Mouse (Mus musculus) neural tube, embryonic 14.5 days (tissue): ENCODE measurements around the gene Spata25. TPM values are rescaled to one million over a fixed set of nuclear protein-coding genes. Genes with fewer than 3 reads are reported as not detected.
A peak's percentile ranks its signal among the peaks of the same experiment; 100 is the strongest.

Experiments
- ATAC-seq: fragments of 200-750 bp; cut with Nextera tagmentation; 2 replicates; pipeline ENCODE4 v1.8.0; 2017; ENCODE audit warnings: low read depth, mild to moderate bottlenecking, moderate TSS enrichment, moderate library complexity
- H3K27ac ChIP-seq: fragments of 300-500 bp; sonication (generic); 2 replicates; pipeline ENCODE4 v1.5.1; 2014; ENCODE audit warnings: low read depth, mild to moderate bottlenecking, control low read depth, low read length, moderate library complexity, mixed read lengths
- H3K27me3 ChIP-seq: fragments of 300-500 bp; sonication (generic); 2 replicates; pipeline ENCODE4 v1.6.1; 2014; ENCODE audit warnings: low read length; ENCODE audit not compliant: control insufficient read depth, insufficient read depth
- H3K36me3 ChIP-seq: fragments of 300-500 bp; sonication (generic); 2 replicates; pipeline ENCODE4 v1.6.1; 2014; ENCODE audit warnings: low read length, mixed read lengths; ENCODE audit not compliant: control insufficient read depth, insufficient read depth
- H3K4me1 ChIP-seq: fragments of 300-500 bp; sonication (generic); 2 replicates; pipeline ENCODE4 v1.6.1; 2014; ENCODE audit warnings: low read length; ENCODE audit not compliant: control insufficient read depth, insufficient read depth
- H3K4me2 ChIP-seq: fragments of 300-500 bp; sonication (generic); 2 replicates; pipeline ENCODE4 v1.6.1; 2014; ENCODE audit warnings: mild to moderate bottlenecking, low read depth, low read length, control low read depth
- H3K4me3 ChIP-seq: fragments of 300-500 bp; sonication (generic); 2 replicates; pipeline ENCODE4 v1.5.1; 2014; ENCODE audit warnings: low read depth, low read length, control low read depth, mixed read lengths
- H3K9ac ChIP-seq: fragments of 300-500 bp; sonication (generic); replicated peaks from 2 replicates; pipeline ENCODE4 v1.6.1; 2014; ENCODE audit warnings: low read depth, mild to moderate bottlenecking, control low read depth, low read length, mixed read lengths
- H3K9me3 ChIP-seq: fragments of 300-500 bp; sonication (generic); 2 replicates; pipeline ENCODE4 v1.6.1; 2016; ENCODE audit warnings: low read length; ENCODE audit not compliant: control insufficient read depth
- WGBS: fragments of 180-500 bp; shearing (Covaris S2); extraction: QIAGEN DNeasy Blood & Tissue Kit; methylation state at CpG from one replicate; pipeline ENCODE4 v1.1.7; 2014; 5-methylcytosine and 5-hydroxymethylcytosine counted together
- polyA plus RNA-seq: library from polyadenylated mRNA; unstranded; fragments of >200 nt; fragmentation: Nextera tagmentation; extraction: Ambion mirVana; gene quantifications from 2 replicates; pipeline ENCODE4 v1.2.1, GENCODE M21; 2014

Gene Spata25
- polyA plus RNA-seq, 1 experiment from 2014 or later, result 0.27 TPM

DNA sequence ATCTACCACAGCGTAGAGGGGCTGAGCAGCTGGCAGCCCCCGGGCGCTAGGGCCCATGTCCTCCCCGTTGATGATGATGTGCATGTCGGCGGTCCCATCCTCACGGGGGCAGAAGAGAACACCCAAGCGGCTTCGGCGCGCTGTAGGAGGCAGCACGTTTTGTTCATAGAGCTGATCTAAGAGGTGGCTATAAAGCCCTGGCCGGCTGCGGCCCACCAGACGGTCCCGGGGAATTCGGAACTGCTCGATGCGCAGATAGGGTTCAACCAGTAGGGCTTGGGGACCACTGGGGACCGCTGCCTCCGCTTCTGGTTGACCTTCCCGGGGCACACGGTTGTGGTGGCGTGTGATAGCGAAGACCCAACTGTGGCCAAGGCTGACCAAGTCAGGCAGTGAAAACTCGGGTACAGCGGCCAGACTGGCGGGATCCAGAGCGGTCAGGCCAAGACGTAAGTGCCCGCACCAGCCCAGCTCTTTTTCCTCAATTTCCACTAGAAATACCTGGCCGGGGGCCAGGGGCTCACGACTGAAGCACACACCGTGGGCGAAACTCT lies 4.5 kb upstream of the Spata25 start, which contains the start of gene Ctsa:
Gene Ctsa, plus strand, starts transcription at position 126 of the 554 bp plus-strand sequence.
- WGBS, result under 1% methylated on average over 35 of the region's 35 CpGs

DNA sequence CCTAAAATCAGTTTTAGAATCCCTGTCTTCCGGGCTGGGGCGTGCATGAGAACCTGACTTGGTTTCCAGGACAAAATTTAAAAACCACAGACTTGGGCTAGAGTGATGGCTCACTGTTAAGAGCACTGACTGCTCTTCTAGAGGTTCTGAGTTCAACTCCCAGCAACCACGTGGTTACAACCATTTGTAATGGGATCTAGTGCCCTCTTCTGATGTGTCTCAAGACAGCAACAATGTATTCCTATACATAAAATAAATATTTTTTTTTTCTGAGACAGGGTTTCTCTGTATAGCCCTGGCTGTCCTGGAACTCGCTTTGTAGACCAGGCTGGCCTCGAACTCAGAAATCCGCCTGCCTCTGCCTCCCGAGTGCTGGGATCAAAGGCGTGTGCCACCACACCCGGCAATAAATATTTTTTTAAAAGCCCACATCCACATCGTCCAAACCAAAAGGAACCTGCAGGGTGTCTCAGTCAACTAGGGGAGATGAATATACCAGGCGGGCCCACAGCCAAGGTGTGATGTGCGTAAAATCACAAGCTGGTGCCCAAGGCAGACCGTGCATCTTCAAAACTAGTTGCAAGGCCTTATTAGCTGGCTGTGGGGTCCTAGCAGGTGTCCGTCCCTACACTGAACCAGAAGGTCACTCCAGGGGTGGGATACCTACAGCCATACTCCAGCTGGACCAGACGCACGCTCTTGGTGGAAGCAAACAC lies 3.9 kb upstream of the Spata25 start:
- 61% methylated on average over 16 of the region's 16 CpGs for WGBS

More for the DNA sequence above, 4.5 kb upstream of the Spata25 start, which contains the start of gene Ctsa:
- Histone ChIP-seq H3K4me3 (peak within 1 kb of the TSS; percentile 70), H3K27me3 (no peaks in the 10 kb centered on the region), H3K27ac (peak within 1 kb of the TSS; percentile 74), H3K4me1 (peaks cover 3% of the 10 kb centered on the region; the same call in 1 of the 2 replicates), H3K9me3 (no peaks in the 10 kb centered on the region), H3K36me3 (peaks cover 4% of the 10 kb centered on the region; the same call in 1 of the 2 replicates), H3K9ac (peak within 1 kb of the TSS; percentile 78), H3K4me2 (peak within 1 kb of the TSS; percentile 99)
- peak; percentile 73 for ATAC-seq

DNA sequence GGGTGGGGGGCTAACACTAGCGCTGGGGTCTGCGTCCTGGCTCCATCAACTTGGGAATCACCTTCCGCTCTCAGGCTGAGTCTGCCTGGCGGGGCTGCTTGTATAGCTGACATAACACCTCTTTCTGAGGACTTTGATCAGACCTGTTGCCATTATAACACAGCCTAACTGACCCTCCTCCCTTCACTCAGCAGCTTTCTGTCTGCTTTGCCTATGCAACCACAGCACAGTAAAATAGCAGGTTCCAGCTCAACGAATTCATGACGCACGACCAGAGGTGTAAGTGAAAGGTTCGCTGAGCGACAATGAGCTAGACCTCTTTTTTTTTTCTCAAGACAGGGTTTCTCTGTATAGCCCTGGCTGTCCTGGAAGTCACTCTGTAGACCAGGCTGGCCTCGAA lies 2.7 kb upstream of the Spata25 start:
- no peaks in the 10 kb centered on the region for H3K27me3 ChIP-seq
- H3K4me2 ChIP-seq, result no peak overlapping the region
- WGBS, result 91% methylated on average over 10 of the region's 10 CpGs
- no peak overlapping the region for H3K27ac ChIP-seq
- ATAC-seq, result no peak
- H3K36me3 ChIP-seq, result peaks cover 17% of the 10 kb centered on the region
- H3K9ac ChIP-seq, result no peak overlapping the region
- H3K9me3 ChIP-seq, result no peaks in the 10 kb centered on the region
- peaks cover 3% of the 10 kb centered on the region; the same call in 1 of the 2 replicates for H3K4me1 ChIP-seq
- H3K4me3 ChIP-seq, result no peak overlapping the region

More for the DNA sequence above, 3.9 kb upstream of the Spata25 start:
- H3K27ac ChIP-seq, result peak overlapping the region; percentile 74; the same call in 1 of the 2 replicates
- no peaks in the 10 kb centered on the region for H3K9me3 ChIP-seq
- peak overlapping the region; percentile 78 for H3K9ac ChIP-seq
- H3K4me1 ChIP-seq, result peaks cover 3% of the 10 kb centered on the region; the same call in 1 of the 2 replicates
- peaks cover 8% of the 10 kb centered on the region; the same call in 1 of the 2 replicates for H3K36me3 ChIP-seq
- ATAC-seq, result no peak
- peak overlapping the region; percentile 70 for H3K4me3 ChIP-seq
- no peaks in the 10 kb centered on the region for H3K27me3 ChIP-seq
- peak overlapping the region; percentile 99 for H3K4me2 ChIP-seq

DNA sequence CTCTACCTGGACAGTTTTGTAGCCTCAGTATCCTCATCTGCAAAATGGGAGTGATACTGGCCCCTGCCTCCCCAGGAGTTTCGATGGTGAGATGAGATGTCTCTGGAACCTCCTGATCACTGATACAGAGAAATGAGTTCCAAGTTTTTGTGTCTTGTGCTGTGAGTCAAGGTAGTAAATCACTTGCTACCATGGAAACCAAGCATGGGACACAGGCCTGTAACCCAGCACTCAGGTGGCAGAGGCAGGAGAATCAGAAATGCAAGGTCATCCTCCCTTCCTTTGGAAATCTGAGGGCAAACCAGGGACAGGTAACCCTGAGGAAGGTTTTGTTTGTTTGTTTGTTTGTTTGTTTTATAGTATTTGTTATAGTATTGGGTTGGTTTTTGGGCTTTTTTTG lies 753 bp upstream of the Spata25 start:
- no peak overlapping the region for H3K4me3 ChIP-seq
- ATAC-seq, result no peak
- H3K4me2 ChIP-seq, result no peak overlapping the region
- WGBS, result 94% methylated on average over 1 of the region's 1 CpGs
- no peaks in the 10 kb centered on the region for H3K27me3 ChIP-seq
- H3K36me3 ChIP-seq, result peaks cover 24% of the 10 kb centered on the region
- H3K9me3 ChIP-seq, result no peaks in the 10 kb centered on the region
- H3K4me1 ChIP-seq, result no peaks in the 10 kb centered on the region
- H3K27ac ChIP-seq, result no peak overlapping the region
- no peak overlapping the region for H3K9ac ChIP-seq

DNA sequence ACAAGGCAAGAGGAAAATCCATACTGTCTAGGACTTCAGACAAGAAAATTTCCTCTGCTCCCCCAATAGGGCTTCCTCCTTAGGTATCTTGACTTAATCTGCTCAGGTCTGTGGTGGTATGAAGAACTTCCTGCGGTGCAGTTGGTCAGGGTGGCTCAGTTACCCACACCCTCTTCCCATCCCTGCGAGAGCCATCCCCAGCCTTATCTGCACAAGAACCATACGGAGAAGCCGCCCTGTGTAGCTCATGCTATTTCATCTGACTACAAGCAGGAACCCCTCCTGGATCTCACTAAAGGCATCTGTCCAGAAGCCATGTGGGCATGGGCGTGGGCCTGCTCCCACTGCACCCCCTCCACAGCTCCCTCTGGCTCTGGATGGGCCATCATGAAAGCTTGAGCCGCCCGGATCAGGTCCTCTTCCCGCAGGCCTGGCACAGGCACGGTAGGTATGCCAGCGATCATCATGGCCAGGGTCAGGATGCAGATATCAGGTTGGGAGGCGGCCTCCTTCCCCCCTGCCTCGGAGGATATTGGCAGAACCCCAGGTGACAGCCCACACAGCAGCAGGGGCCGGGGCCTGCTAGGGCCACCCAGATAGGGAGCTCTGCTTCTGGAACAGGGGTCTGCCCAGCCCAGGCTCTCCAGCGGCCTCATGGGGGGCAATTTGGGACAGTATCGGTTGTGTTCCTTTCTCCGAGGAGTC lies 1.0 kb downstream of the Spata25 start:
- no peak overlapping the region for H3K4me3 ChIP-seq
- no peak overlapping the region for H3K9ac ChIP-seq
- no peak for ATAC-seq
- no peaks in the 10 kb centered on the region for H3K27me3 ChIP-seq
- peaks cover 2% of the 10 kb centered on the region; the same call in 1 of the 2 replicates for H3K4me1 ChIP-seq
- no peak overlapping the region for H3K4me2 ChIP-seq
- no peak overlapping the region for H3K27ac ChIP-seq
- H3K36me3 ChIP-seq, result peaks cover 24% of the 10 kb centered on the region
- WGBS, result 87% methylated on average over 15 of the region's 16 CpGs
- H3K9me3 ChIP-seq, result no peaks in the 10 kb centered on the region

DNA sequence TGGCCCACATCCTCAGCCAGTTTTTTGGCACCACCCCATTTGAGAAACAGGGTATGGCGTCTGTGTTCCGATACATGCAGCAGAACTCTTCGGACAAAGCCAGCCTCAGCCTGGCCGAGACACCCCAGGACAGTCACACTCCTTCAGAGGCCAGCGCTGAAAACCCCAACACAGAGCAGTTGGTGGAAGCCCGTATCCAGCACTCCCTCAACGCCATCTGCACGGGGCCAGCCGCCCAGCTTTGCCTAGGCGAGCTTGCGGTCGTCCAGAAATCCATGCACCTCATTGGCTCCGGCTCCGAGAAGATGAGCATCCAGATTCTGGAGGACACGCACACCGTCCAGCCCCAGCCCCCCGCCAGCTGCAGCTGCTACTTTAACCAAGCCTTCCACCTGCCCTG lies 2.8 kb downstream of the Spata25 start:
- peaks cover 32% of the 10 kb centered on the region for H3K36me3 ChIP-seq
- WGBS, result 95% methylated on average over 17 of the region's 17 CpGs

DNA sequence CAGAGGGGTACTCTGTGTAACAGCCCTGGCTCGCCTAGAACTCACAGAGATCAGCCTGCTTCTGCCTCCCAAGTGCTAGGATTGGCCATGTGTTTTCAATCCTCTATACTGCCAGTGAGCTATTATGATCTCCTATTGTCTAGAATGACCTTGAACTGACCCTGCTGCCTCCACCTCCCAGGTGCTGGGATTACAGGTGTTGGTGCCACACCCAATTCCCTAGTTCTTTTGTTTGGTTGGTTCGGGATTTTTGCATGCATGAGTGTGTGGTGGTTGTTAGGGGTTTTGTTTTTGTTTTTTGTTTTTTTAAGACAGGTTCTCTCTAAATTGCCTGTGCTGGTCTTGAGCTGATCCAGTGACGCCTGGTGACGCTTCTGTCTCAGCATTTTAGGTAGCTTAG lies 4.4 kb downstream of the Spata25 start:
- ATAC-seq, result no peak
- 92% methylated on average over 4 of the region's 4 CpGs for WGBS
- H3K27me3 ChIP-seq, result no peaks in the 10 kb centered on the region
- H3K4me2 ChIP-seq, result no peak overlapping the region; the same call in 1 of the 2 replicates
- peaks cover 33% of the 10 kb centered on the region for H3K36me3 ChIP-seq
- peaks cover 4% of the 10 kb centered on the region; the same call in 1 of the 2 replicates for H3K4me1 ChIP-seq
- H3K27ac ChIP-seq, result no peak overlapping the region
- H3K9me3 ChIP-seq, result no peaks in the 10 kb centered on the region
- no peak overlapping the region for H3K9ac ChIP-seq
- H3K4me3 ChIP-seq, result no peak overlapping the region

More for the DNA sequence above, 2.8 kb downstream of the Spata25 start:
- Histone ChIP-seq H3K4me3 (no peak overlapping the region), H3K27ac (no peak overlapping the region), H3K27me3 (no peaks in the 10 kb centered on the region), H3K4me1 (peaks cover 4% of the 10 kb centered on the region; the same call in 1 of the 2 replicates), H3K9me3 (no peaks in the 10 kb centered on the region), H3K9ac (no peak overlapping the region), H3K4me2 (no peak overlapping the region)
- ATAC-seq, result no peak

DNA sequence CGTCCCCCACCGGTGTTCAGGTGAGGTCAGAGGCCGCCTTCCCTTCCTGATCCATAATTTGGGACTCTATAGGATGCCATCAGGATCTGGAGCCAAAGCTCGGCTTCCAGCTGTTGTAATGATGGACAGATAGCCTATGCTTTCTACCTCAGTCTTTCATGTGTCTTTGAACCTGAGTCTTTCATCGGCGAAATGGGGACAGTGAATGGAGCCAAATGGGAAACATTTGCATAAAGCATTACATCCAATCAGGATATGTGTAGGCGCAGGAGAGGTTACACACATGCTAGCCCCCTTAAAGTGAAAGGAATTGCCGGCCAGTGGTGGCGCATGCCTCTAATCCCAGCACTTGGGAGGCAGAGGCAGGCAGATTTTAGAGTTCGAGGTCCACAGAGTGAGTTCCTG lies 5.2 kb downstream of the Spata25 start:
- H3K9me3 ChIP-seq, result no peaks in the 10 kb centered on the region
- peaks cover 33% of the 10 kb centered on the region for H3K36me3 ChIP-seq

More for the DNA sequence above, 5.2 kb downstream of the Spata25 start:
- Histone ChIP-seq H3K9ac (peak overlapping the region; percentile 66), H3K27me3 (no peaks in the 10 kb centered on the region), H3K4me1 (peaks cover 4% of the 10 kb centered on the region; the same call in 1 of the 2 replicates), H3K4me2 (peak overlapping the region; percentile 48), H3K4me3 (peak overlapping the region; percentile 57), H3K27ac (peak overlapping the region; percentile 92)
- under 1% methylated on average over 10 of the region's 10 CpGs for WGBS
- ATAC-seq, result peak; percentile 74
